Mouse (Mus musculus): ENCODE measurements at regions not wholly inside any gene's neighbourhood (a gene's known extent, or its start where the extent isn't known, plus 50 kb on each side); places are given as distances from the start of the nearest gene placed in this dataset.

- 0 out of 2 replicates have a peak, but pooled peaks have one; percentile 8 for TF ChIP-seq CTCF (IDR thresholded peaks at IDR 0.05; ENCODE audit: low read depth, low read length)
- no peak for TF ChIP-seq TAL1 (conservative IDR thresholded peaks at IDR 0.05; ENCODE audit: low read depth, low read length)
- TF ChIP-seq POLR2AphosphoS5 (IDR thresholded peaks at IDR 0.05; ENCODE audit: insufficient replicate concordance, low read depth, low read length), result no peak
- no peak for TF ChIP-seq GATA2 (IDR thresholded peaks at IDR 0.05; ENCODE audit: borderline replicate concordance, low read depth, low read length)
- no peak for TF ChIP-seq GATA1 (IDR thresholded peaks at IDR 0.05; ENCODE audit: borderline replicate concordance, low read length)
Observed at GRCm38 (mm10) chr3:121104571-121105407, 66.7 kb downstream of the Rwdd3 start.
